Comparison of ENCODE assay signal across 21 mouse cellular contexts in the genomic region with DNA sequence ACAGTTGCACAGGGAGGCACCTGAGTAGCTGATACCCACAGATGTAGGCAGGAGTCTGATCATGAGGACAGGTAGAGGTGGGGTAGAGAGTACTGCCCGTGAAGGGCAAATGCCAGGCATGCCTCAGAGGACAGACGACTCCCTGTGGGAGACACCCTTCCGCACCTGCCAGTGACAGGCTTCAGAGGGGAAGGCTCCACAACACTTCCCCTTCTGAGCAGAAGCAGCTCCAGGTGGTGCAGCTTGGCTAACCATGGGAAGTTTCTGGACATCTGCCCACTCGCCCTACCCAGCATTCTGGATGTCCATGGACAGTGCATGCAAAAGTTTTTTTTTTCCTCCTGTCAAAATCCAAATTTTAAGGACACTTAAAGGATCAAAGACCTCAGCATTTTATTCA.
DNase-seq lines count a peak whose midpoint lies in the region; ATAC-seq lines count a peak whose summit lies in the region.
"Had no signal": no experiment of that assay in that cellular context is flagged by ENCODE, and none has a peak within 500 bp of the region (broad histone marks: within the 10 kb centered on the region; RNA-seq: fewer than 3 reads in every experiment).

No protein-coding gene starts in this region.

- H3K27ac ChIP-seq in intestine, embryonic 16.5 days (ENCODE audit: low read length) = no peak overlapping the region
- H3K27ac ChIP-seq: embryonic facial prominence, embryonic 15.5 days; hindbrain, embryonic 15.5 days; intestine, embryonic 15.5 days; neural tube, embryonic 15.5 days; stomach, embryonic 15.5 days had no signal

- no peak overlapping the region for H3K4me2 ChIP-seq in intestine, embryonic 16.5 days (ENCODE audit: low read depth, low read length)
- H3K4me2 ChIP-seq: embryonic facial prominence, embryonic 15.5 days; heart, embryonic 12.5 days; hindbrain, embryonic 15.5 days; intestine, embryonic 15.5 days; neural tube, embryonic 15.5 days; stomach, embryonic 15.5 days had no signal

- H3K9ac ChIP-seq in intestine, embryonic 16.5 days (ENCODE audit: low read depth, low read length) = no peak overlapping the region
- H3K9ac ChIP-seq: embryonic facial prominence, embryonic 15.5 days; heart, embryonic 12.5 days; hindbrain, embryonic 15.5 days; intestine, embryonic 15.5 days; neural tube, embryonic 15.5 days; stomach, embryonic 15.5 days had no signal

- DNase-seq in cerebellum, adult 11-12 months = peak; percentile 95
- DNase-seq in cerebellum, postnatal 14 days = peak; percentile 83 to 88
- peak; percentile 58 to 71 for DNase-seq in kidney, postnatal 25 days
- no peak for DNase-seq in gastrocnemius, postnatal 4 days (ENCODE audit: low spot score in 2 of 2)
- DNase-seq: adrenal gland, adult 2 months; heart, postnatal 14 days; liver; midbrain, embryonic 14.5 days; right cerebral cortex, postnatal 25 days; thymus, adult 2 months had no signal

- no peaks in the 10 kb centered on the region for H3K4me1 ChIP-seq in intestine, embryonic 16.5 days (ENCODE audit: control insufficient read depth, insufficient read depth, low read length)
- H3K4me1 ChIP-seq: embryonic facial prominence, embryonic 15.5 days; heart, embryonic 12.5 days; hindbrain, embryonic 15.5 days; intestine, embryonic 15.5 days; neural tube, embryonic 15.5 days; stomach, embryonic 15.5 days had no signal

- no peaks in the 10 kb centered on the region for H3K36me3 ChIP-seq in intestine, embryonic 16.5 days (ENCODE audit: control insufficient read depth, insufficient read depth, low read length)
- H3K36me3 ChIP-seq: embryonic facial prominence, embryonic 15.5 days; heart, embryonic 12.5 days; hindbrain, embryonic 15.5 days; intestine, embryonic 15.5 days; neural tube, embryonic 15.5 days; stomach, embryonic 15.5 days had no signal

- H3K9me3 ChIP-seq in intestine, embryonic 16.5 days (ENCODE audit: control insufficient read depth, low read length) = no peaks in the 10 kb centered on the region
- H3K9me3 ChIP-seq: embryonic facial prominence, embryonic 15.5 days; hindbrain, embryonic 15.5 days; intestine, embryonic 15.5 days; neural tube, embryonic 15.5 days; stomach, embryonic 15.5 days had no signal

- peak; percentile 89 for ATAC-seq in cerebellum, adult (ENCODE audit: insufficient number of reproducible peaks, low FRiP score, low TSS enrichment)
- no peak for ATAC-seq in megakaryocyte, adult 5-6 weeks (ENCODE audit: poor library complexity, severe bottlenecking)
- ATAC-seq in intestine, embryonic 16.5 days = no peak
- ATAC-seq: forebrain, embryonic 16.5 days; intestine, embryonic 15.5 days; lung, postnatal 0 days had no signal

- WGBS in intestine, embryonic 16.5 days = 73% methylated on average over 4 of the region's 4 CpGs

- no peaks in the 10 kb centered on the region for H3K27me3 ChIP-seq in intestine, embryonic 16.5 days (replicated peaks; ENCODE audit: control insufficient read depth, insufficient read depth, low read length)
- H3K27me3 ChIP-seq: embryonic facial prominence, embryonic 15.5 days; hindbrain, embryonic 15.5 days; intestine, embryonic 15.5 days; stomach, embryonic 15.5 days had no signal

- H3K4me3 ChIP-seq in intestine, embryonic 16.5 days (ENCODE audit: low read length) = no peak overlapping the region
- H3K4me3 ChIP-seq: embryonic facial prominence, embryonic 15.5 days; heart, embryonic 12.5 days; hindbrain, embryonic 15.5 days; intestine, embryonic 15.5 days; neural tube, embryonic 15.5 days; stomach, embryonic 15.5 days had no signal

Comparison
In these comparisons a context has a peak if more than half of its experiments do, and no peak if none do; other contexts are left out.
1. DNase-seq: peak in cerebellum, adult 11-12 months (single experiment), cerebellum, postnatal 14 days (2 of 2) and kidney, postnatal 25 days (2 of 2); none in gastrocnemius, postnatal 4 days (0 of 2).